Mouse (Mus musculus) testis, adult 2 months (tissue): Measurements from ENCODE around the gene Il6st. TPM values are rescaled to one million over a fixed set of nuclear protein-coding genes. Genes with fewer than 3 reads are reported as not detected.
"Not testable (repeated sequence)": the region's sequence is repeated elsewhere in the genome, so short reads cannot be mapped to it uniquely, and the experiment has no call there.

Source experiments
- H3K27ac ChIP-seq: fragments of 200-500 bp; 2 replicates; pipeline ENCODE4 v1.5.1; 2012; ENCODE audit warnings: low read depth, low read length; ENCODE audit not compliant: control insufficient read depth, insufficient read depth
- H3K27me3 ChIP-seq: fragments of 200-500 bp; 2 replicates; pipeline ENCODE4 v1.6.1; 2012; ENCODE audit warnings: mild to moderate bottlenecking, low read length, moderate library complexity; ENCODE audit not compliant: control insufficient read depth, insufficient read depth
- H3K36me3 ChIP-seq: fragments of 200-500 bp; 2 replicates; pipeline ENCODE4 v1.6.1; 2012; ENCODE audit warnings: mild to moderate bottlenecking, low read length; ENCODE audit not compliant: control insufficient read depth, insufficient read depth
- H3K4me1 ChIP-seq: fragments of 200-500 bp; 2 replicates; pipeline ENCODE4 v1.6.1; 2012; ENCODE audit warnings: low read length; ENCODE audit not compliant: control insufficient read depth, insufficient read depth
- H3K4me3 ChIP-seq: fragments of 200-500 bp; 2 replicates; pipeline ENCODE4 v1.5.1; 2012; ENCODE audit warnings: low read depth, mild to moderate bottlenecking, low read length, moderate library complexity, mixed read lengths; ENCODE audit not compliant: control insufficient read depth
- CTCF ChIP-seq: fragments of 200-500 bp; IDR thresholded peaks from 2 replicates; pipeline ENCODE4 v1.5.1; 2012; ENCODE audit warnings: low read depth, mild to moderate bottlenecking, inconsistent platforms, low read length, moderate library complexity; ENCODE audit not compliant: control insufficient read depth, insufficient read depth, insufficient replicate concordance
- POLR2A ChIP-seq: fragments of 200-500 bp; IDR thresholded peaks from 2 replicates; pipeline ENCODE4 v1.6.1; 2012; ENCODE audit warnings: low read depth, mild to moderate bottlenecking, inconsistent platforms, low read length, moderate library complexity; ENCODE audit not compliant: control insufficient read depth
- polyA plus RNA-seq: library from polyadenylated mRNA; depleted of rRNA; stranded (reverse); fragments of >200 nt; gene quantifications from 2 replicates; pipeline ENCODE4 v1.2.3, GENCODE M21; 2012

The Il6st gene
- polyA plus RNA-seq, 1 experiment, result 4.0 TPM

GRCm38 (mm10) chr13:112424635-112425034 is 39.2 kb upstream of the Il6st start:
- H3K4me1 ChIP-seq, result 0 out of 2 replicates have a peak, but pooled peaks cover 2% of the 10 kb centered on the region
- H3K36me3 ChIP-seq, result no peaks in the 10 kb centered on the region
- no peaks in the 10 kb centered on the region for H3K27me3 ChIP-seq
- TF ChIP-seq POLR2A (no peak), CTCF (no peak)
- H3K27ac ChIP-seq, result no peak overlapping the region
- no peak overlapping the region for H3K4me3 ChIP-seq

- TF ChIP-seq POLR2A (no peak), CTCF (no peak)
- Histone ChIP-seq H3K4me1 (0 out of 2 replicates have a peak, but pooled peaks cover 2% of the 10 kb centered on the region), H3K36me3 (no peaks in the 10 kb centered on the region), H3K27me3 (no peaks in the 10 kb centered on the region), H3K27ac (no peak overlapping the region), H3K4me3 (no peak overlapping the region)
Observed at GRCm38 (mm10) chr13:112425181-112425654, 38.7 kb upstream of the Il6st start.

- Histone ChIP-seq H3K27me3 (no peaks in the 10 kb centered on the region), H3K36me3 (no peaks in the 10 kb centered on the region), H3K4me3 (no peak overlapping the region), H3K4me1 (0 out of 2 replicates have a peak, but pooled peaks cover 2% of the 10 kb centered on the region), H3K27ac (no peak overlapping the region)
- TF ChIP-seq POLR2A (no peak), CTCF (no peak)
Observed at GRCm38 (mm10) chr13:112426265-112427135, 37.4 kb upstream of the Il6st start.

DNA sequence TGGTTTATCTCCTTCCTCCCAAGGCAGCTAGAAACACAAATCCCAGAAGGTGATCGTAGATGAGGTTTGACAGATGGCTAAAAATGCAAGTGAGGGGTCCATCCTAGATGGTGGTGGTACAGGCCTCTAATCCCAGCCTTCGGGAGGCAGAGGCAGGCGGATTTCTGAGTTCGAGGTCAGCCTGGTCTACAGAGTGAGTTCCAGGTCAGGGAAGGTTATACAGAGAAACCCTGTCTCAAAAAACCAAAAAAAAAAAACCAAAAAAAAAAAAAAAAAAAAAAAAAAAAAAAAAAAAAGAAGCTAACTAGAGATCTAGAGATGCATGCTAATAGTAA is 36.8 kb upstream of the Il6st start:
- not testable (repeated sequence) for H3K36me3 ChIP-seq, H3K27me3 ChIP-seq, H3K4me1 ChIP-seq, H3K4me3 ChIP-seq, H3K27ac ChIP-seq

DNA sequence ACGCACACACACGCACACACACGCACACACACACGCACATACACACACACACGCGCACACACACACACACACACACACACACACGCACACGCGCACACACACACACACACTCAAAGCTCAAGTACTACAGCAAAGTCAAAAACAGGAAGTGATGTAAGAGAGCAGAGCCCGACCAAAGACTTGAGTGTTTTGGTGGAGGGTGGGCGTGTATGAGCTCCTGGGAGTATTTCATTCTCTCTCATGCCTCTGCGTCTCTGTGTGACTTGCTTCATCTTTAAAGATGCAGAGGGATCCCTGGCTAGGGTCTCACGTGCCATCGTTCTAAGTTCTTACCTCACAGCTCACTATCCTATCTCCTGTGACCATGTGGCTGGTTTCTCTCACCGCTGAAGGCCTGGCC is 36.3 kb upstream of the Il6st start:
- TF ChIP-seq CTCF (no peak), POLR2A (no peak)
- H3K27ac ChIP-seq, result no peak overlapping the region
- no peak overlapping the region for H3K4me3 ChIP-seq
- no peaks in the 10 kb centered on the region for H3K27me3 ChIP-seq
- H3K4me1 ChIP-seq, result 0 out of 2 replicates have a peak, but pooled peaks cover 2% of the 10 kb centered on the region
- H3K36me3 ChIP-seq, result no peaks in the 10 kb centered on the region

DNA sequence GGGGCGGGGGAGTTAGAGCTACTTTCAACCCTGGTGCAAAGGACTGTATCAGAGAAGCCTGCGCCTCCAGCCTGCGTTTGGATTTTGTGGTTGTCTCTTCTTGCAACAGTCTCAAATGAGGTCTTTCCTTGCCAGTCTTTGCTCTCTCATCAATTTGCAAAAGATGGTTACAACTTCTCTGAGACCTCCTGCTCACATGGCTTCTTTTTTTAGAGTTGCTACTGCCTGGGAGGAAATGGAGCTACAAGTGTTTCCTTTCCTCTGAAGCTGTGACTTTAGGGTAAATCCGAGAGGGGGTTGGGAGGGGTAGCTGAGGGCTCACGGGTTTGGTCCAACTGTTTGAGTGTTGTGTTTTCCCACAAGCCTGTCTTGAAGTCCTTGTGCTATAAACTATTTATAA is 30.6 kb upstream of the Il6st start:
- TF ChIP-seq CTCF, result no peak
- no peak for TF ChIP-seq POLR2A
- Histone ChIP-seq H3K27me3 (no peaks in the 10 kb centered on the region), H3K27ac (no peak overlapping the region), H3K36me3 (no peaks in the 10 kb centered on the region), H3K4me3 (no peak overlapping the region), H3K4me1 (peaks cover 2% of the 10 kb centered on the region; the same call in 1 of the 2 replicates)

DNA sequence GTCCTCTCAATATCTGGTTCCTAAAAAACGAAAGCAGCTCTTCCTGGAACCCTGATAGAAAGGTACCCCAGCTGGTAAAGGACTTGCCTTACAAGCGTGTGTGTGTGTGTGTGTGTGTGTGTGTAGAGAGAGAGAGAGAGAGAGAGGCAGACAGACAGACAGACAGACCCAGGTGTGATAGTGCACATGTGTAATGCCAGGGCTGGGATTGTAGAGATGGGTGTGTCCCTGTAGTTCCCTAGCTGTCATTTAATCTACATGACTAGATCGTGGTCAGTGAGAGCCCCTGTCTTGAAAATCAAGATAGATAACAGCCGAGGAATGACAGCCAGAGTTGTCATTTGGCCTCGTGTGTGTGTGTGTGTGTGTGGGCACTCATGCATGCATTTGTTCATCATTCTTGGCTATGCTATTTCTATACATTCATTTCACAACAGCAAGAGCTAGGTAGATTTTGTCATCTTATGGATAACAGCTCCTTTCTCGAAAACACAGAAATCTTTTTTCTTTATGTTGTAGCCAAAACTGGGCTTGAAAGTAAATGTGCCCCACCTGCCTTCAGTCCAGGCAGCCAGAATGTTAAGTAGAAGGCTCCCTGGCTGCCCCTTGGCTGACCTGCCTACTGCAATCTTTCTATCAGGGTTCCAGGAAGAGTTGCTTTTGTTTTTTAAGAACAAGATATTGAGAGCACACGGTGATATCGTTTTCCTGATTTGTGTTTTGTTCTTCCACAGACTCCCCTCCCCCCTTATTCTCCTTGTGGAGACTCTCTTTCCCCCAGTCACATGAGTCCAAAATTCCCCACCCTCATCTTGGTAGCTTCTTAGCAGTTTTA is 28.4 kb upstream of the Il6st start:
- H3K4me1 ChIP-seq, result peaks cover 17% of the 10 kb centered on the region
- no peaks in the 10 kb centered on the region for H3K36me3 ChIP-seq
- no peak overlapping the region for H3K4me3 ChIP-seq
- 0 out of 2 replicates have a peak, but pooled peaks cover 2% of the 10 kb centered on the region for H3K27me3 ChIP-seq
- H3K27ac ChIP-seq, result no peak overlapping the region
- no peak for TF ChIP-seq CTCF
- no peak for TF ChIP-seq POLR2A
